Mouse (Mus musculus) cerebellum, postnatal 10 days (tissue): ENCODE measurements around the gene Kdsr.
A peak's percentile ranks its signal among the peaks of the same experiment; 100 is the strongest.

Source experiments
- DNase-seq, 2 experiments: peaks; one replicate each; pipeline ENCODE4 v3.0.0; 2021; ENCODE audit warnings: mixed read lengths in 2 of 2

Kdsr gene

GRCm38 (mm10) chr1:106738092-106738491 lies 21.4 kb downstream of the Kdsr start:
- DNase-seq, result peak; percentile 33 to 46

- peak; percentile 52 to 60 for DNase-seq
Measured at GRCm38 (mm10) chr1:106736211-106736610, 23.3 kb downstream of the Kdsr start.

- DNase-seq, result peak; percentile 74 to 79
Measured at GRCm38 (mm10) chr1:106735586-106735985, 23.9 kb downstream of the Kdsr start.

GRCm38 (mm10) chr1:106722061-106722460 lies 37.5 kb downstream of the Kdsr start:
- no peak for DNase-seq

GRCm38 (mm10) chr1:106717736-106718135 lies 41.8 kb downstream of the Kdsr start:
- DNase-seq, result peak in 1 of 2 experiments; percentile 19

DNA sequence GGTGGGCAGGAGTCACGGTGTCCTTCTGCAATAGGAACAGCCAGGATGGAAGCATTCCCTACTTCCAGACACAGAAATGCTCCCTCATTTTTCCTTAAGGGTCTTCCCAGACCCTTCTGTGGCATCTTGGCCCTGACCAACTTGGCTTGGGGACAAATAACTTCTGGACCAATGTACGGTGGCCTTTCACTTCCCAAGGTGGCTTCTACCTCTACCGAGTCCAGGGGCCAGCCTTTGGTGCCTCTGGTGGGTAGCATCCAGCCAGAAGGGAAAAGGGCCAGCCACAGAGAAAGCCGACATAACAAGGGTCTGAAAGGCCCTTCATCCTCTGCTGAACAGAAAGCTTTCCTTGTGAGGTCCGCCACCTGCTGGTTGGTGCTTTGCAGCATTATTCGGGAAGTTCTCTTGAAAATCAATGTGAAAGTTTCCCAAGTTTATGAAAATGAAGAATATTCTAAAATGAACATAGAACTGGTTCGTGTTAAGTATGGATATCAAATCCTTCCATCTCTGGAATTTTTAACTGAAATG lies 42.4 kb downstream of the Kdsr start:
- DNase-seq, result peak; percentile 90

DNA sequence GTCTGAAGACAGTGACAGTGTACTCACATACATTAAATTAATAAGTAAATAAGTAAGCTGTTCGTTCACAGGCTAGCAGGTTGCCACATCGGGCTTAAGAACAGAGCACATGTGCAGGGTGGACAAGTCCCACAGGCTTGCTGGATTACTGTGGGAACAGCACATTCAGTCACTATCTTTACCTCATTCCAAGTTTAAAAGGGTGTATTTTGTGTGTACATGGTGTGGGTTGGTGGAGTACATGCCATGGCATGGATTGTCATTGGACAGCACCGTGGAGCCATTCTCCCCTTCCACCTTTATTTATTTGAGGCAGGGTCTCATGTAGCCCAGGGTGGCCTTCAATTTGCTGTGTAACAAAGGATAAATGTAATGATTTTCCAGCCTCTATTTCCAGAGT lies 43.4 kb downstream of the Kdsr start:
- DNase-seq, result no peak

- DNase-seq, result no peak
Measured at GRCm38 (mm10) chr1:106715111-106716083, 44.1 kb downstream of the Kdsr start.

GRCm38 (mm10) chr1:106714530-106714981 lies 45.0 kb downstream of the Kdsr start:
- no peak for DNase-seq

DNA sequence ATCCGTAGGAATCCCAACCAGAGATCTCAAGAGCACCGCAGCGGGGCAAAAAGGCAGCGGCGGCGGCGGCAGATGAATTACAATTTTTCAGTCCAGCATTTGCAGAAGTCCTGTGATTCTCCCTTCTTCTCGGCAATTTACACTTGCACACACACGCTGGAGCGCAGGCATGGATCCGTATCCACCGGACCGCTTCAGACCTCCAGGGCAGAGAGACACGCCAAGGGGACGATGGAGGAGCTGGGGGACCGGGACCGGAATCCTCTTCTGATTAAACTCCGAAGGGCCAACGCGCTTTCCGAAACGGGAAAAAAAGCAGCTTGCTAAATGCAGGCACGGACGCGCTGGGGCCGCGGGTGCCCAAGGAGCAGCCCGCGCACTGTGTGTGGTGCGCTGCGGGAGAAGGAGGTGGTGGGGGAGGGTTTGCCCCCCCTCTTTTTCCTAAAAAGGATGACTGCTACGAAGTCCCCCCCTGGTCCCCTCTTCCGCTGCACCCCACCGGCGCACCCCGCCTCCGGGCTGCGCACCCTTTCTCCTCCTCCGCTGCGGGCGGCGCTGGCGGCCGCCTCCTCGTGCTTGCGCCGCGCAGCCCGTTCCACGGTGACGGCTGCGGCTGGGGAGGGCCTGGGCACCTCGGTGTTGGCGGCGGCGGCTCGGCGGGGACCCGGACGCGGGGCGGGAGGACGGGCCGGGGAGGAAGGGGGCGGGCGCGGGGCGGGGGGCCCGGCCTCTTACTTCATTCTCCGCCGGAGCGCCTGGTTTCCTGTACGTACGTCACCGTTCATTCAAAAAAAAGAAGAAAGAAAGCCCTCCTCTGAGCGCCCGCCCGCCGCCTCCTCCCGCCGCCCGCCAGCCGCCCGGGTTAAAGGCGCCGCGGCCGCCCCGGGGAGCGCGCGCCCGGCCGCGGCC lies 45.7 kb downstream of the Kdsr start, which contains the start of gene Bcl2:
TSS of gene Bcl2 (minus strand) at position 654 of the 909 bp plus-strand sequence.
- peak; percentile 71 to 82 for DNase-seq

DNA sequence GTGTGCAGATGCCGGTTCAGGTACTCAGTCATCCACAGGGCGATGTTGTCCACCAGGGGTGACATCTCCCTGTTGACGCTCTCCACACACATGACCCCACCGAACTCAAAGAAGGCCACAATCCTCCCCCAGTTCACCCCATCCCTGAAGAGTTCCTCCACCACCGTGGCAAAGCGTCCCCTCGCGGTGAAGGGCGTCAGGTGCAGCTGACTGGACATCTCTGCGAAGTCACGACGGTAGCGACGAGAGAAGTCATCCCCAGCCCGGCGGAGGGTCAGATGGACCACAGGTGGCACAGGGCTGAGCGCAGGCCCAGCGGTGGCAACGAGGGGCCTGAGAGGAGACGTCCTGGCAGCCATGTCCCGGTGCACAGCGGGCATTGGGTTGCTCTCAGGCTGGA lies 47.2 kb downstream of the Kdsr start:
- peak; percentile 77 to 82 for DNase-seq

DNA sequence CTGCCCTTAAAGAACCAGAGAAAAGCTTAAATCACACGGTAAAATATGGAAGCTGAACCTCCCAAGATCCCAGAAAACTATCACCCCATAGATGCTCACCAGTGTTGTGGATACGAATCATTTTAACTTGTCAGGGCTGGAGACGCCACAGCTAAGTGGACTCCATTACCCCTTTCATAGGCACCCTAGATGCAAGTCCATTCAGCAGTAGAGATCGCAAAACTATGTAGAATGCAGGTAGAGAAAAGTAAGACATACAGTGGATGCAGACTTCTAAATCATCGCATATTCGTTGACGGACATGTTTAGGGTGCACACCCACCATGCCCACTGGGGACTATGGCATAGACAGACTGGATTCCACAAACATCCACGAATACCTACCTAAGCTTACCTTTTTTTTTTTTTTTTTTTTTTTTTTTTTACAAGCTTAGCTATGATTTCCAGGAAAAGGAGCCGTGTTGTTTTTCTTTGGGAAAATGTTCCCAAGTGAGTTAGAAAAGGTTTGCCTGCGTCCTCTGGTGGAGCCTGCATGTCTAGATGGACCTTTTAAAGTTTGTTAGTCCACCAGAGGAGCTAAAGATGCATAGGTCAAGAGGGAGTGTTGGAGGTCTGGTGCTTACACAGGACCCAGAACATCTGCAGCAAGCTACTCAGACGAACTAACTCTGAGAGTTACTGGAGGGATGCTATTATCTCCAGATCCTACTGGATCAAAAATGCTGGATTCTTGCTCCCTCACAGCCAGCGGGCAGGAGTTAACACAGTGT lies 48.0 kb downstream of the Kdsr start:
- no peak for DNase-seq

GRCm38 (mm10) chr1:106710202-106710601 lies 49.3 kb downstream of the Kdsr start:
- DNase-seq, result no peak

- DNase-seq, result no peak
Measured at GRCm38 (mm10) chr1:106707036-106707880, 52.3 kb downstream of the Kdsr start.

GRCm38 (mm10) chr1:106703183-106703582 lies 56.3 kb downstream of the Kdsr start:
- no peak for DNase-seq

GRCm38 (mm10) chr1:106702471-106703175 lies 56.9 kb downstream of the Kdsr start:
- peak; percentile 72 to 75 for DNase-seq

GRCm38 (mm10) chr1:106700520-106701114 lies 58.9 kb downstream of the Kdsr start:
- no peak for DNase-seq

GRCm38 (mm10) chr1:106696472-106696871 lies 63.1 kb downstream of the Kdsr start:
- no peak for DNase-seq

DNA sequence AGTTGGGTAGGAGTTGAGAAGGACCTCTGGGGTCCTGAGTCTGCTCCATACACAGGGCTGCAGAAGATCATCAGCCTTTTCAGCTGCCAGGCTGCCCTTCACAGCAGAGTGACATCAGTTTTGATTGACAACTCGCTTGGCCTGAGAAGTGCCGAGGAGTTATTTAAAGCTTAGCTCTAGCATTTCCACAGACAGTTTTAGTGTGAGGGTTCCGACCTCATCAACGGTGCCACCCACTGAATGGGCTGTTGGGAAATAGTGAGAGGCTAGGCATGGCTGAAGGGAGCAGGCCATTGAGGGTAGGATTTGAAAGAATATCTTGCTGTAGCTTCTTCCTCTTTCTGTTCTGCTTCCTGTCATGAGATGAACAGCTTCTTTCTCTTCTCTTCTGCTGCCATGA lies 63.9 kb downstream of the Kdsr start:
- DNase-seq, result no peak

DNA sequence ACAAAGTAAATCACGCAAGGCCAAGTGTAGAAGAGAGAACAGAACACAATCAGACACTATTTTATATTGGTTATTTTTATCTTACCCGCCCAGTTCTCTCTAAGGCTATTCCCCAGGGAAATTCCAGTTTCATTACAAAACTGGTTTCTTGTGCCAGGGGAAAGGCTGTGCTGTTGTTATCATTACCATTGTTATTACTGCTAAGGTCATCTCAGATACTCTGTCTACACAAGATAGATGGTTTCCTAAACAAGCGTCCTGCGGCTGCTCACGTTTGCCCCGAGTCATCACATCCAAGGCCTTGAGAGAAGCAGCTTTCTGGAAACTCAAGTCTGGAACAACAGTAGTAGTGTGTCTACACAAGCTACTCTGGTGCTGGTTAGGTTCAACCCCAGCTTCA lies 65.2 kb downstream of the Kdsr start:
- no peak for DNase-seq
